Comparison of ENCODE assay signal across 15 mouse cellular contexts in genomic region chr5:30107186-30107585, GRCm38 (mm10). TPM values are rescaled to one million over a fixed set of nuclear protein-coding genes. Genes with fewer than 3 reads are reported as not detected.
DNase-seq lines count a peak whose midpoint lies in the region; ATAC-seq lines count a peak whose summit lies in the region.
"Had no signal": no experiment of that assay in that cellular context is flagged by ENCODE, and none has a peak within 500 bp of the region (broad histone marks: within the 10 kb centered on the region; RNA-seq: fewer than 3 reads in every experiment).

No protein-coding gene starts in this region.

- no peak overlapping the region for H3K4me2 ChIP-seq in embryonic facial prominence, embryonic 12.5 days (replicated peaks)
- H3K4me2 ChIP-seq in hindbrain, embryonic 14.5 days (replicated peaks): peak overlapping the region; percentile 97

- H3K4me1 ChIP-seq in embryonic facial prominence, embryonic 12.5 days: peaks cover 42% of the 10 kb centered on the region
- peaks cover 45% of the 10 kb centered on the region for H3K4me1 ChIP-seq in hindbrain, embryonic 14.5 days (replicated peaks; ENCODE audit: control insufficient read depth, insufficient read depth, low read length)

- H3K27ac ChIP-seq in embryonic facial prominence, embryonic 12.5 days: no peak overlapping the region
- H3K27ac ChIP-seq in hindbrain, embryonic 14.5 days: peak overlapping the region; percentile 84

- no peak overlapping the region for H3K9ac ChIP-seq in embryonic facial prominence, embryonic 12.5 days
- peak overlapping the region; percentile 84; the same call in 1 of the 2 replicates for H3K9ac ChIP-seq in hindbrain, embryonic 14.5 days

- H3K4me3 ChIP-seq in embryonic facial prominence, embryonic 12.5 days: 0 out of 2 replicates have a peak overlapping the region, but pooled peaks have one; percentile 10
- peak overlapping the region; percentile 70 for H3K4me3 ChIP-seq in hindbrain, embryonic 14.5 days (replicated peaks; ENCODE audit: low read length)

- no peaks in the 10 kb centered on the region for H3K36me3 ChIP-seq in embryonic facial prominence, embryonic 12.5 days
- no peaks in the 10 kb centered on the region for H3K36me3 ChIP-seq in hindbrain, embryonic 14.5 days (replicated peaks; ENCODE audit: control insufficient read depth, insufficient read depth)

- no peaks in the 10 kb centered on the region for H3K9me3 ChIP-seq in embryonic facial prominence, embryonic 12.5 days
- H3K9me3 ChIP-seq in hindbrain, embryonic 14.5 days (ENCODE audit: control insufficient read depth, low read length): no peaks in the 10 kb centered on the region

- peaks cover 83% of the 10 kb centered on the region for H3K27me3 ChIP-seq in embryonic facial prominence, embryonic 12.5 days
- H3K27me3 ChIP-seq in hindbrain, embryonic 14.5 days (ENCODE audit: control insufficient read depth, insufficient read depth, low read length): no peaks in the 10 kb centered on the region

- whole genome bisulfite sequencing in embryonic facial prominence, embryonic 12.5 days: 5% methylated on average over 7 of the region's 7 CpGs
- 1% methylated on average over 7 of the region's 7 CpGs for WGBS in hindbrain, embryonic 14.5 days

- ATAC-seq in embryonic facial prominence, embryonic 12.5 days (ENCODE audit: insufficient number of reproducible peaks, insufficient read depth, low FRiP score, low TSS enrichment): no peak
- peak; percentile 51 for ATAC-seq in hindbrain, embryonic 14.5 days (ENCODE audit: low FRiP score)

- DNase-seq in heart, adult 11 months: peak; percentile 86
- no peak for DNase-seq in heart, postnatal 4 days
- DNase-seq in hindbrain, embryonic 14.5 days (ENCODE audit: low spot score): peak; percentile 55
- DNase-seq in neural tube, embryonic 10.5 days (ENCODE audit: extremely low spot score, low spot score): peak; percentile 42
- DNase-seq in gastrocnemius, adult 8-10 months (ENCODE audit: low spot score in 2 of 2): no peak
- DNase-seq in kidney, adult 8-10 months: no peak
- no peak for DNase-seq in heart, adult 8-10 months (ENCODE audit: low spot score)
- DNase-seq: cerebellum, adult 9-11 months; heart, adult 18-20 months; lung, postnatal 10 days; thymus, postnatal 4 days had no signal

RNA-seq across cellular contexts. Expression of gene 3110082J24Rik, which starts 1.3 kb away (rescaled TPM):
- total RNA-seq in heart, postnatal 4 days (2021): not detected
- polyA plus RNA-seq in embryonic facial prominence, embryonic 12.5 days (2016; fragmentation: Nextera tagmentation; extraction: Ambion mirVana): 0.33 and 0.61 TPM in 2 replicates
- polyA plus RNA-seq in hindbrain, embryonic 14.5 days (2014; fragmentation: Nextera tagmentation; extraction: Ambion mirVana): 3.3 and 5.2 TPM in 2 replicates
- not detected for total RNA-seq in gastrocnemius, adult 8-10 months (2022)
- total RNA-seq in heart, adult 8-10 months (2022): not detected
- total RNA-seq: adrenal gland, postnatal 14 days; heart, adult 18-20 months; neutrophil, adult 5-6 weeks had no signal
- polyA plus RNA-seq: limb, embryonic 14.5 days had no signal

RNA-seq across cellular contexts. Expression of gene Garem2, which starts 2.2 kb away (rescaled TPM):
- total RNA-seq in heart, postnatal 4 days (2021): under 1 TPM; 0.27 to 0.45 TPM
- 2.1 and 3.1 TPM in 2 replicates for polyA plus RNA-seq in embryonic facial prominence, embryonic 12.5 days (2016; fragmentation: Nextera tagmentation; extraction: Ambion mirVana)
- 13.4 TPM in 2 replicates for polyA plus RNA-seq in hindbrain, embryonic 14.5 days (2014; fragmentation: Nextera tagmentation; extraction: Ambion mirVana)
- total RNA-seq in gastrocnemius, adult 8-10 months (2022): not detected
- under 1 TPM in 2 of 4 experiments, not detected in 2; 0.08 to 0.19 TPM for total RNA-seq in heart, adult 8-10 months (2022)
- total RNA-seq: neutrophil, adult 5-6 weeks had no signal

RNA-seq across cellular contexts. Expression of gene Tyms, which starts 33.8 kb away (rescaled TPM):
- total RNA-seq in heart, postnatal 4 days (2021): 10 to 100 TPM; 44.0 to 49.6 TPM
- 279 and 288 TPM in 2 replicates for polyA plus RNA-seq in embryonic facial prominence, embryonic 12.5 days (2016; fragmentation: Nextera tagmentation; extraction: Ambion mirVana)
- polyA plus RNA-seq in hindbrain, embryonic 14.5 days (2014; fragmentation: Nextera tagmentation; extraction: Ambion mirVana): 45.1 and 46.9 TPM in 2 replicates
- 1 to 10 TPM in 1 of 4 experiments, under 1 TPM in 3; 0.51 to 1.0 (median 0.71) TPM for total RNA-seq in gastrocnemius, adult 8-10 months (2022)
- total RNA-seq in heart, adult 8-10 months (2022): 1 to 10 TPM; 2.8 to 3.8 (median 3.3) TPM

RNA-seq across cellular contexts. Expression of gene Hadha, which starts 47.8 kb away (rescaled TPM):
- 1,000 to 10,000 TPM; 1,073 to 1,141 TPM for total RNA-seq in heart, postnatal 4 days (2021)
- 128 and 135 TPM in 2 replicates for polyA plus RNA-seq in embryonic facial prominence, embryonic 12.5 days (2016; fragmentation: Nextera tagmentation; extraction: Ambion mirVana)
- polyA plus RNA-seq in hindbrain, embryonic 14.5 days (2014; fragmentation: Nextera tagmentation; extraction: Ambion mirVana): 57.5 and 62.2 TPM in 2 replicates
- total RNA-seq in gastrocnemius, adult 8-10 months (2022): 100 to 1,000 TPM; 282 to 349 (median 303) TPM
- total RNA-seq in heart, adult 8-10 months (2022): 1,000 to 10,000 TPM; 1,298 to 1,376 (median 1,346) TPM

RNA-seq across cellular contexts. Expression of gene Hadhb, which starts 47.9 kb away (rescaled TPM):
- total RNA-seq in heart, postnatal 4 days (2021): 1,000 to 10,000 TPM; 1,045 to 1,083 TPM
- polyA plus RNA-seq in embryonic facial prominence, embryonic 12.5 days (2016; fragmentation: Nextera tagmentation; extraction: Ambion mirVana): 121 and 124 TPM in 2 replicates
- polyA plus RNA-seq in hindbrain, embryonic 14.5 days (2014; fragmentation: Nextera tagmentation; extraction: Ambion mirVana): 62.3 and 63.8 TPM in 2 replicates
- 100 to 1,000 TPM; 363 to 499 (median 389) TPM for total RNA-seq in gastrocnemius, adult 8-10 months (2022)
- 1,000 to 10,000 TPM; 2,312 to 2,801 (median 2,464) TPM for total RNA-seq in heart, adult 8-10 months (2022)

Comparison
In these comparisons a context has a peak if more than half of its experiments do, and no peak if none do; other contexts are left out.
1. DNase-seq: peak in heart, adult 11 months (single experiment), hindbrain, embryonic 14.5 days (single experiment) and neural tube, embryonic 10.5 days (single experiment); none in heart, postnatal 4 days (single experiment), gastrocnemius, adult 8-10 months (0 of 2), kidney, adult 8-10 months (0 of 2) and heart, adult 8-10 months (single experiment).
2. RNA of gene Tyms, which starts 33.8 kb away (total RNA-seq): 44.0 to 49.6 TPM in heart, postnatal 4 days; 2.8 to 3.8 TPM in heart, adult 8-10 months and 0.51 to 1.0 TPM in gastrocnemius, adult 8-10 months; every median in the first group is over 4 times any median in the second.